Mouse (Mus musculus): Measurements from ENCODE around the gene Prkn.

GRCm38 (mm10) chr17:11245040-11245439, 404.9 kb downstream of the Prkn start:
- TF ChIP-seq POLR2A (IDR thresholded peaks at IDR 0.05; ENCODE audit: insufficient read depth, low read depth, low read length): no peak
- no peak for TF ChIP-seq CTCF (IDR thresholded peaks at IDR 0.05)
